Mouse (Mus musculus): ENCODE measurements around the gene Dusp1. TPM values are rescaled to one million over a fixed set of nuclear protein-coding genes. Genes with fewer than 3 reads are reported as not detected.

The Dusp1 gene
- total RNA-seq, 2 experiments from 2014 or later: 56.9 to 62.5 TPM

DNA sequence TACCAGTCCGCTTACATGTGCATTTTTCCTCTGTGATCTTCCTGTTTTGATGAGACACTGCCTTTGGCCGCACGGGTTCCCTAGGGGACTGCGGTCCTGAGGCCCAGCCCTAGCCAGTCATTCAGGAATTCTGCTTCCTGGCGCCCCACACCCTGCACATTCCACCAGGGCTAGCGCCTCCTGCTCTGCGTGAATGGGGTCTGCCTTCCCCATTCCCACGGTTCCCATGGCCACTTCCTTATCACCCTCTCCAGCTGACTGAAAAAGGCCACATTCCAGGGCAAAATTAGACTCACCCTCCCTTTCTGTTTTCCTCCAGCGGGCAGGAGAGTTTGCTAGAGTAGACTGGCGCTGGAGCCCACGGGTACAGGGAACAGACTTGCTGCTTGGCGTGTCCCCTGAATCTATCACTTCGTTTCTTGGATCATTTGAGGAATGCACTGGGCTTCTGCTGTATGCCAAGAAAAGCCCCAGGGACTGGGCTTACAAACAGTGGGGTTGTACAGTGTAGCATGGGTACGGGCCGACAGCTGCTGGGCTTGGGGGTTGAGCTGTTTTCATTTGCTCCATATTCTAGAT lies 22.7 kb upstream of the Dusp1 start:
- DNase-seq: peak; percentile 76 to 83

GRCm38 (mm10) chr17:26584063-26584462 lies 22.1 kb upstream of the Dusp1 start:
- DNase-seq: no peak

DNA sequence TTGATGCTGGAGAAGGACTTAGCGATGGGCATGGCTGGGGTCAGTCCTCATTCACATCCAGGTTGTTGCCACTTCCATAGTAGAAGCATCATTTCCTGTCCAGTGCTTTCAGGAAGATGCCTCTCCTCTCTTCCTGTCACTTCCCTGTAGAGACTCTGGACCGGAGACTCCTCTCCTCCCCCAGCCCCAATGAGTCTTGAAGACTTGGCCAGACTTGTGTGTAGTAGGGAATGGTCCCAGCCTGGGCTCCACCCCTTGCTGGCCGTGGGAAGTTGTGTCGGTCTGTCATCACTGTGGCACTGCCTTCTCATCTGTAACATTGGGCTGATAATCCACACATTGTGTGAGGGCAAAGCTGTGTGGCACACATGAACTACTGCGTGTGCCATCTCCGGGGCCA lies 21.7 kb upstream of the Dusp1 start:
- no peak for DNase-seq

- no peak for DNase-seq
Measured at GRCm38 (mm10) chr17:26583056-26583455, 21.1 kb upstream of the Dusp1 start.

DNA sequence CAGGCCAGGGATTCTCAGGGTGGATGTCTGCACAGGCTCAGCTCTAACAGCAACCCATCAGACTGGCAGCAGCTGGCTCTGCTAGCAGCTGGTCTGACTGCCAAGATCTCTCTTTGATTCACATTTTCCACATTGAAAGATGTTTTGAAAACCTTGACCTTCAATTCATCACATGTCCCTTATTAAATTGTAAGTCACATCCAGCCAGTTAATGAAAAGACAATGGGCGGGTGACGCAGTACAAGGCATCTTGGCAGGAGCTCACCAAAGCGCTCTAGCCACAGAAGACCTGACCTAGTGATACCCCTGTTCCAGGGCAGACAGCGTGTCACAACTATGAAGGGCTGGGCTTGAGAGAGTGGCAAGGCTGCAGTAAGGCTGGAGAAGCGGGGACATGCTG lies 20.4 kb upstream of the Dusp1 start:
- DNase-seq: peak; percentile 81 to 88

GRCm38 (mm10) chr17:26580873-26581401 lies 19.0 kb upstream of the Dusp1 start:
- DNase-seq: no peak

DNA sequence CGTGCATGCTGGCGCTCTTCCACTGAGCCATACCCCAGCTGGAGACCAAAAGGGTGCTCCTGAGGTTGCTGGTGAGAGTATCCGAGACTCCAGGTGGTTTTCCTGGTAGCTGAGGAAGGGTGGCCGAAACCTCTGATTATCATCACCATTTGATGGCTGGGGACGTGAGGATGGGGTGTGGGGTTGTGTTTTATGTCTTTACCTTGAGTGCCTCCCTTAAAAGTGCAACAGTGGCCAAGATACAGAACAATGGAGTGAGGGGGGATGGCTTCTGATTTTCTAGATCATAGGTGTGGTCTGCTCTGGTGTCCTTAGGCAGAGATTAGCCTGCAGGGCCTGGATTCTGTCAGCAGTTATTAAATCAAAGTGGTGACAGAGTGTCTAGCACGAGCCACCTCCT lies 17.5 kb upstream of the Dusp1 start:
- no peak for DNase-seq

DNA sequence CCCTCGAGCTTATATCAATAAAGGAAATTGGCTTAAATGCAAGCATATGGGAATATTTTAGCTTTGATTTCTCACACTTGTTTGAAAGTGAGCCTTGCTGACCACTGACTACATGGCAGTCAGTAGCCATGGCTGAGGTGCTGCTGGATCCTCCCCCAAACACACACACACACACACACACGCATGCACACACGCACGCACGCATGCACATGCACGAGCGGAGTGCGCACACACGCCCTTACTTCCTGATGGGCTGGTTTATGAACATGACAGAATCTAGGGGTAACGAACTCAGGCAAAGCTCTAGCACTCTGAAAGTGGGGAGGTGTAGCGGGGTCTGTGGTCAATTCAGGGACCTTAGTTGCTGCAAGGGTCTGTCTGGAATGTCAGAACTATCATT lies 16.8 kb upstream of the Dusp1 start:
- no peak for DNase-seq

GRCm38 (mm10) chr17:26578162-26578561 lies 16.2 kb upstream of the Dusp1 start:
- DNase-seq: no peak

DNA sequence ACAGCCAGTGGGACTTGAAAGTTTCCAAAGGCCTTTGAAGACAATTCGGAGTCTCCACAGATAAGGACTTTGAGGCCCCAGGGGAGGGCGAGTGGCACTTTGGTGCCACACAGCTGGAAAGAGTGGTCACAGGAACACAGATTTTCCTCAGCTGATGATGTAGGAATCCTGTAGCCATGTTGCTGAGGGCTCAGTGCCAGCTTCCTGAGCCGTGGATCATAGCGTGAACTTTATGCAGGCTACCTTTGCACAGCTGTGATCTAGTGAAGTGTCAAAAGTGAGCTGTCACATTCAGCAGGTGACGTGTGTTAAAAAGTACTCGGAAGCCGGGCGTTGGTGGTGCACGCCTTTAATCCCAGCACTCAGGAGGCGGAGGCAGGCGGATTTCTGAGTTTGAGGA lies 15.4 kb upstream of the Dusp1 start:
- DNase-seq: no peak

- peak; percentile 82 to 84 for DNase-seq
Measured at GRCm38 (mm10) chr17:26576833-26577232, 14.9 kb upstream of the Dusp1 start.

- DNase-seq: no peak
Measured at GRCm38 (mm10) chr17:26575786-26576690, 14.1 kb upstream of the Dusp1 start.

DNA sequence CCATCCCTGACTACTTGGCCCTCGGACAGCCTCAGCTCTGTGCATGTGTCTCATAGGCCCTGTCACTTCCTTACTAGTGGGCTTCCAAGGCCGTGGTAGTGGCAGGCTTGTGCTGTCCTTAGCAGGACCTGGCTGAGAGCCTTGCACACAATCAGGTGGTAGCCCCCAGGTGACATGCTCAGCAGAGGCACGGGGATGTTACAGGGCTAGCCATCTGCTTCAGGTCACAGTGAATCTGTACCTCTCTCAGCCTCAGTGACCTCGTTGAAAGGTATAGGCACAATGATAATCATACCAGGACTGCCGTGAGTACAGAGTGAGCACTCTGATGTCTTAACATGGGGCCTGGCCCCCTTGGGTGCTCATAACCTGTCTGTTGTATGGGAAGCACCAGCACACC lies 12.8 kb upstream of the Dusp1 start:
- DNase-seq: no peak

GRCm38 (mm10) chr17:26574118-26574517 lies 12.2 kb upstream of the Dusp1 start:
- no peak for DNase-seq

DNA sequence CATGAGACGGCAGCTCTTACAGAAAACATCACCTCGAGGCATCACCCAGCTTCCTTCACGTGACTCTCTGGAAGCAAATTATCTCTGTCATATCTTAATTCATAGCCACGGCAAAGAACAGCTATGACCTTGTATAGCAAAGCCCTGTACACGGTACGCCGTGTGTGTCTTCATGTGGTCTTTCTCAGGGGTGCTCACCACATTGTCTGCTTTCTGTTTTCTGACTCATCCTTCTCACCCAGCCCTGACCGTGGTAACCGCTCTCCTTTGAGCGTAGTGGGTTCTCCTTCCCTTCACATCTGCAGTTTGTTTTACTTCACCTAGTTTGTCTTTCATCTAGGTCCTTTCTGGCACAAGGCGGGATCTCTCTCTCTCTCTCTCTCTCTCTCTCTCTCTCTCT lies 10.3 kb upstream of the Dusp1 start:
- no peak for DNase-seq

- DNase-seq: peak; percentile 80 to 89
Measured at GRCm38 (mm10) chr17:26571377-26571776, 9.4 kb upstream of the Dusp1 start.

GRCm38 (mm10) chr17:26570651-26571118 lies 8.8 kb upstream of the Dusp1 start:
- DNase-seq: no peak

- no peak for DNase-seq
Measured at GRCm38 (mm10) chr17:26569594-26570350, 7.8 kb upstream of the Dusp1 start.

GRCm38 (mm10) chr17:26567818-26568173 lies 5.9 kb upstream of the Dusp1 start:
- DNase-seq: no peak

- no peak for DNase-seq
Measured at GRCm38 (mm10) chr17:26567142-26567817, 5.4 kb upstream of the Dusp1 start.

DNA sequence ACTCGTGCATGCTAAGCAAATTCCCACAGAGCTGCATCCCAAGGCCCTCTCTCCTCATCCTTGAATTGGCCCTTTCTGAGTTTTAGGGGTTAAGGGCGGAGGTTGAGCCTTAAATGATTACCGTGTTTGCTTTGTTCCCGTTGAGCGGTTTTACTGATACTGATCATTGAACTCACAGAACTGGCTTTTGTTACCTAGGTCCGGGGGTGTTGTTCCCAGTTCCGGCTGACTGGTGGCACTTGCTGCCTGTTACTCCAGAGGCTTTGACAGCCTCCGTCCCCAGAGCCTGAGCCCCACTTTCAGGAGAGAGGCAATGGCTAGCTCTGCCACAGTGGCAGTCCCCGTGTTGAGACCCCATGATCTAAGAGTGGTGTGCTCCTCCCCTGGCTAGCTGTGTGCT lies 2.5 kb upstream of the Dusp1 start:
- DNase-seq: no peak

- DNase-seq: no peak
Measured at GRCm38 (mm10) chr17:26563476-26563875, 1.5 kb upstream of the Dusp1 start.

Data from adrenal gland, postnatal 36 days (tissue).